ENCODE assay signal across 31 mouse cellular contexts in the genomic region with DNA sequence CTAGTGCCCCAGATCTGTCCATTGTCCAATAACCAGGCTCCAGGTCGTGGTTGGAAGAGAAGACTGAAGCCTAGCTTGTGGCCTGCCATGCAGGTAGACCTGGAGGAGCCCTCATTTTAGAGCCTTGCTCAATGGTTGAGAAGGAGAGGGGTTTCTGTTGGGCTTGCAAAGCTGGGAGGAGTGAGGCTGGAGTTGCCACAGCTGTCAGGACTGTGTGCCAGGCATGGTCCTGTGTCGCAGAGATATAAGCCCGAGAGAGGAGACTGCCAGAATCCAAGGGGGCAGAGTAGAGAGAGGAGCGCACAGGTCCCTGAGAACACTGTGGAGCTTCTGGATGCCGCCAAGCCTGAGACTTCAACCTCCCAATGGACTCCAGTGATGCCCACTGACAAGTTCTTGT. TPM values are rescaled to one million over a fixed set of nuclear protein-coding genes. Genes with fewer than 3 reads are reported as not detected.
A peak's percentile ranks its signal among the peaks of the same experiment; 100 is the strongest.
DNase-seq lines count a peak whose midpoint lies in the region; ATAC-seq and TF ChIP-seq lines count a peak whose summit lies in the region.
"Had no signal": no experiment of that assay in that cellular context is flagged by ENCODE, and none has a peak within 500 bp of the region (broad histone marks: within the 10 kb centered on the region; RNA-seq: fewer than 3 reads in every experiment).

No protein-coding gene starts in this region.

- no peak overlapping the region for H3K4me2 ChIP-seq in forebrain, embryonic 11.5 days (ENCODE audit: low read depth, low read length, severe bottlenecking)
- H3K4me2 ChIP-seq in lung, embryonic 15.5 days = no peak overlapping the region
- H3K4me2 ChIP-seq: forebrain, embryonic 13.5 days; heart, embryonic 15.5 days; hindbrain, embryonic 14.5 days; liver, embryonic 13.5 days; midbrain, embryonic 11.5 days; neural tube, embryonic 13.5 days had no signal

- H3K9ac ChIP-seq in forebrain, embryonic 11.5 days (ENCODE audit: low read length) = no peak overlapping the region
- H3K9ac ChIP-seq in lung, embryonic 15.5 days = no peak overlapping the region
- H3K9ac ChIP-seq: heart, embryonic 15.5 days; hindbrain, embryonic 14.5 days; liver, embryonic 13.5 days; neural tube, embryonic 13.5 days had no signal

- H3K27me3 ChIP-seq in forebrain, embryonic 10.5 days (ENCODE audit: poor library complexity, severe bottlenecking) = peaks cover 10% of the 10 kb centered on the region; the same call in 1 of the 2 replicates
- no peaks in the 10 kb centered on the region for H3K27me3 ChIP-seq in forebrain, embryonic 11.5 days (ENCODE audit: control insufficient read depth, insufficient read depth, low read length)
- no peaks in the 10 kb centered on the region for H3K27me3 ChIP-seq in lung, embryonic 15.5 days
- H3K27me3 ChIP-seq: CH12.LX; forebrain, embryonic 13.5 days; liver, embryonic 13.5 days; neural tube, embryonic 13.5 days had no signal

- no peak for TF ChIP-seq POLR2A in bone marrow, adult 2 months (IDR thresholded peaks at IDR 0.05; ENCODE audit: borderline replicate concordance, control insufficient read depth, low read depth, low read length)

- no peaks in the 10 kb centered on the region for H3K9me3 ChIP-seq in forebrain, embryonic 10.5 days
- no peaks in the 10 kb centered on the region for H3K9me3 ChIP-seq in forebrain, embryonic 11.5 days (ENCODE audit: control insufficient read depth, low read length)
- H3K9me3 ChIP-seq in lung, embryonic 15.5 days = no peaks in the 10 kb centered on the region
- H3K9me3 ChIP-seq: forebrain, embryonic 13.5 days; heart, embryonic 15.5 days; liver, embryonic 13.5 days; neural tube, embryonic 13.5 days had no signal

- H3K36me3 ChIP-seq in forebrain, embryonic 10.5 days (replicated peaks) = no peaks in the 10 kb centered on the region
- no peaks in the 10 kb centered on the region for H3K36me3 ChIP-seq in forebrain, embryonic 11.5 days (ENCODE audit: control insufficient read depth, insufficient read depth, low read length)
- no peaks in the 10 kb centered on the region for H3K36me3 ChIP-seq in lung, embryonic 15.5 days
- H3K36me3 ChIP-seq: heart, embryonic 15.5 days; liver, embryonic 13.5 days; neural tube, embryonic 13.5 days had no signal

- no peak for ATAC-seq in forebrain, embryonic 11.5 days (replicated peaks; ENCODE audit: low FRiP score)
- ATAC-seq in lung, embryonic 15.5 days (ENCODE audit: borderline replicate concordance, extremely low read depth, low FRiP score, low TSS enrichment) = no peak
- peak; percentile 5; the same call in 1 of the 2 replicates for ATAC-seq in megakaryocyte, adult 5-6 weeks (ENCODE audit: poor library complexity, severe bottlenecking)
- ATAC-seq: activated CD4-positive, CD25-positive, alpha-beta regulatory T cell, adult 4 months; forebrain, embryonic 13.5 days; inflammation-experienced regulatory T-cells, adult 6 months had no signal

- H3K4me1 ChIP-seq in forebrain, embryonic 10.5 days = peaks cover 30% of the 10 kb centered on the region
- H3K4me1 ChIP-seq in forebrain, embryonic 11.5 days (replicated peaks; ENCODE audit: control insufficient read depth, insufficient read depth, low read length) = no peaks in the 10 kb centered on the region; the same call in 1 of the 2 replicates
- H3K4me1 ChIP-seq in lung, embryonic 15.5 days = peaks cover 32% of the 10 kb centered on the region
- H3K4me1 ChIP-seq in bone marrow, adult 2 months (ENCODE audit: control insufficient read depth, insufficient read depth, low read length) = peaks cover 5% of the 10 kb centered on the region; the same call in 1 of the 2 replicates

- H3K27ac ChIP-seq in forebrain, embryonic 10.5 days = peak overlapping the region; percentile 79; the same call in 1 of the 2 replicates
- H3K27ac ChIP-seq in forebrain, embryonic 11.5 days (ENCODE audit: low read depth, low read length) = no peak overlapping the region
- H3K27ac ChIP-seq in lung, embryonic 15.5 days = peak overlapping the region; percentile 26; the same call in 1 of the 2 replicates
- H3K27ac ChIP-seq in bone marrow, adult 2 months (ENCODE audit: control insufficient read depth, insufficient read depth, low read depth, low read length, poor library complexity) = peak overlapping the region; percentile 30
- H3K27ac ChIP-seq: forebrain, embryonic 13.5 days; heart, embryonic 15.5 days; hindbrain, embryonic 14.5 days; liver, embryonic 13.5 days; neural tube, embryonic 13.5 days had no signal

- no peak overlapping the region for H3K4me3 ChIP-seq in forebrain, embryonic 10.5 days
- no peak overlapping the region for H3K4me3 ChIP-seq in forebrain, embryonic 11.5 days (ENCODE audit: low read depth, low read length)
- no peak overlapping the region for H3K4me3 ChIP-seq in lung, embryonic 15.5 days
- no peak overlapping the region for H3K4me3 ChIP-seq in bone marrow, adult 2 months (replicated peaks; ENCODE audit: control insufficient read depth, low read depth, low read length)
- H3K4me3 ChIP-seq: erythroblast, embryonic 14.5 days; forebrain, embryonic 13.5 days; heart, embryonic 15.5 days; left cerebral cortex, adult 2 months; liver, embryonic 13.5 days; myocyte; neural tube, embryonic 13.5 days had no signal

- no peak for TF ChIP-seq CTCF in bone marrow, adult 2 months (IDR thresholded peaks at IDR 0.05; ENCODE audit: control insufficient read depth, insufficient read depth, low read length)

- WGBS in forebrain, embryonic 10.5 days = 85% methylated on average over 5 of the region's 5 CpGs
- WGBS in forebrain, embryonic 11.5 days = 88% methylated on average over 5 of the region's 5 CpGs
- WGBS in lung, embryonic 15.5 days = 69% methylated on average over 5 of the region's 5 CpGs
- 73% methylated on average over 5 of the region's 5 CpGs for WGBS in bone marrow, adult 2 months

- DNase-seq in forebrain, embryonic 10.5 days (ENCODE audit: extremely low spot score, low spot score) = no peak
- no peak for DNase-seq in forebrain, embryonic 11.5 days (ENCODE audit: low spot score)
- no peak for DNase-seq in lung, adult 18-20 months
- DNase-seq in gastrocnemius, postnatal 25 days = no peak
- no peak for DNase-seq in cerebellum, adult 11-12 months
- DNase-seq: adrenal gland, adult 2 months; adrenal gland, postnatal 36 days; cerebellum, adult 11 months; cerebellum, adult 9-11 months; gastrocnemius, postnatal 10 days; kidney, adult 11 months; kidney, postnatal 14 days; liver, embryonic 13.5 days; right cerebral cortex, postnatal 4 days; thymus, adult 2 months; thymus, postnatal 36 days had no signal

RNA-seq across cellular contexts. Expression of a gene that starts 12.8 kb away (rescaled TPM):
- polyA plus RNA-seq in forebrain, embryonic 10.5 days (2016; fragmentation: Nextera tagmentation; extraction: Ambion mirVana) = 6.5 TPM in 2 replicates
- polyA plus RNA-seq in forebrain, embryonic 11.5 days (2014; fragmentation: Nextera tagmentation; extraction: Ambion mirVana) = 7.8 and 10.1 TPM in 2 replicates
- polyA plus RNA-seq in lung, embryonic 15.5 days (2015; fragmentation: Nextera tagmentation; extraction: Ambion mirVana) = 10.8 TPM in 2 replicates
- polyA plus RNA-seq in bone marrow, adult 2 months (2011; ENCODE audit: insufficient read depth, insufficient read length, low replicate concordance, missing spikeins) = 2.6 and 8.9 TPM in 2 replicates
- 0.09 and 0.21 TPM in 2 replicates for total RNA-seq in megakaryocyte, adult 5-6 weeks (2015)
- total RNA-seq in megakaryocyte, adult 5-6 weeks (2017) = 0.12 TPM in 1 of 2 replicates, not detected in the other
- total RNA-seq in gastrocnemius, postnatal 25 days (2021) = 10 to 100 TPM; 16.4 to 20.8 TPM
- total RNA-seq: granulocyte monocyte progenitor cell, adult 5-6 weeks had no signal
- polyA plus RNA-seq: inflammation-experienced regulatory T-cells, adult 6 months had no signal

RNA-seq across cellular contexts. Expression of a gene that starts 29.7 kb away (rescaled TPM):
- 1.5 and 2.0 TPM in 2 replicates for polyA plus RNA-seq in forebrain, embryonic 10.5 days (2016; fragmentation: Nextera tagmentation; extraction: Ambion mirVana)
- 1.9 and 3.3 TPM in 2 replicates for polyA plus RNA-seq in forebrain, embryonic 11.5 days (2014; fragmentation: Nextera tagmentation; extraction: Ambion mirVana)
- 9.6 and 9.9 TPM in 2 replicates for polyA plus RNA-seq in lung, embryonic 15.5 days (2015; fragmentation: Nextera tagmentation; extraction: Ambion mirVana)
- polyA plus RNA-seq in bone marrow, adult 2 months (2011; ENCODE audit: insufficient read depth, insufficient read length, low replicate concordance, missing spikeins) = 1.3 TPM in 2 replicates
- 32.8 and 34.2 TPM in 2 replicates for total RNA-seq in megakaryocyte, adult 5-6 weeks (2015)
- 12.0 and 12.9 TPM in 2 replicates for total RNA-seq in megakaryocyte, adult 5-6 weeks (2017)
- 1 to 10 TPM; 1.4 to 1.9 TPM for total RNA-seq in gastrocnemius, postnatal 25 days (2021)
- total RNA-seq: granulocyte monocyte progenitor cell, adult 5-6 weeks had no signal
